Mouse (Mus musculus) ES-Bruce4 (cell line): ENCODE measurements at regions not wholly inside any gene's neighbourhood (a gene's known extent, or its start where the extent isn't known, plus 50 kb on each side); places are given as distances from the start of the nearest gene placed in this dataset.

Experiments
- CTCF ChIP-seq: IDR thresholded peaks from one replicate; pipeline ENCODE4 v1.8.1; 2011; ENCODE audit warnings: low read depth, low read length
- EP300 ChIP-seq: IDR thresholded peaks from 2 replicates; pipeline ENCODE4 v1.6.1; 2011; ENCODE audit warnings: low read depth, low read length; ENCODE audit not compliant: insufficient read depth

DNA sequence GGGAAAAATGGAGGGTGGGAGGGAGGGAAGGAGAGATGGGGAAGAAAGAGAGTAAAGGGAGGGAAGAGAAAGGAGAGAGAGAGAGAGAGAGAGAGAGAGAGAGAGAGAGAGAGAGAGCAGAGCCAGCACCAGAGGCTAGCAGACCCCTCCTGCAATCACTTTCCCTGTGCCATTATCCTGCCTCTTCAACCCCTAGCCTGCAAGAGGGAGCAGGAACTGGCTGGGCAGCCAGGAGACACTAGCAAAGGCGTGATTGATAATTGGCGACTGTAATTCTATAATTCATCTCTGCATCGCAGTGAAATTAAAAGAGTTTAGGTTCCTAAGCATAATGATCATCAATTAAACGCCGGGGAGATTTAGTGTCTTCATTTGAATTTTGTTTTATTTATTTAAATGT, 190.1 kb upstream of the 4931429L15Rik start:
- no peak for TF ChIP-seq CTCF
- TF ChIP-seq EP300, result no peak
